Mouse (Mus musculus): ENCODE measurements at regions not wholly inside any gene's neighbourhood (a gene's known extent, or its start where the extent isn't known, plus 50 kb on each side); places are given as distances from the start of the nearest gene placed in this dataset.
"Not testable (repeated sequence)": the region's sequence is repeated elsewhere in the genome, so short reads cannot be mapped to it uniquely, and the experiment has no call there.

DNA sequence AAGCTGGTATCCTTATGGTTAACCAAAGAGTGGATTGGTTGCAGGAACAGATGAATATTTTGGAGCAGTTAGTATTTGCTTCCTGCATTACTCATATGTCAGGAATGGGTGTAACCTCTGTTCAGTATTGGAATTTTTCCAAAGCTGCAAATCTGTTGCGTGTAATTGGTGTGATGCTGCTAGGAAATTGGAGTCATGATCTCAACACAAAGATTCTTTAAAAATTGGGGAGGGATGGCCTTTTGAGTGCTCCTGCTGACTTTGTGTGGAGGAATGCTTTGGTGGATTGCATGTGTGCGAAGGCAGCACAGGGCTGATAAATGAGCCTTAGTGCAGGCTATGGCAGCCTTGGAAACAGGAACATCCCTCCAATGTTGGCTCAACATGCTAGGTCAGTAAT, 331.2 kb upstream of the Htr2a start:
- TF ChIP-seq POLR2A (IDR thresholded peaks at IDR 0.05; ENCODE audit: control insufficient read depth, low read depth, low read length); CTCF (IDR thresholded peaks at IDR 0.05; ENCODE audit: control insufficient read depth, insufficient read depth, insufficient replicate concordance, low read depth, low read length): not testable (repeated sequence)
